Mouse (Mus musculus): Measurements from ENCODE around the gene Slc45a2. TPM values are rescaled to one million over a fixed set of nuclear protein-coding genes. Genes with fewer than 3 reads are reported as not detected.

Gene Slc45a2
- polyA plus RNA-seq, 1 experiment from 2014 or later, result not detected

DNA sequence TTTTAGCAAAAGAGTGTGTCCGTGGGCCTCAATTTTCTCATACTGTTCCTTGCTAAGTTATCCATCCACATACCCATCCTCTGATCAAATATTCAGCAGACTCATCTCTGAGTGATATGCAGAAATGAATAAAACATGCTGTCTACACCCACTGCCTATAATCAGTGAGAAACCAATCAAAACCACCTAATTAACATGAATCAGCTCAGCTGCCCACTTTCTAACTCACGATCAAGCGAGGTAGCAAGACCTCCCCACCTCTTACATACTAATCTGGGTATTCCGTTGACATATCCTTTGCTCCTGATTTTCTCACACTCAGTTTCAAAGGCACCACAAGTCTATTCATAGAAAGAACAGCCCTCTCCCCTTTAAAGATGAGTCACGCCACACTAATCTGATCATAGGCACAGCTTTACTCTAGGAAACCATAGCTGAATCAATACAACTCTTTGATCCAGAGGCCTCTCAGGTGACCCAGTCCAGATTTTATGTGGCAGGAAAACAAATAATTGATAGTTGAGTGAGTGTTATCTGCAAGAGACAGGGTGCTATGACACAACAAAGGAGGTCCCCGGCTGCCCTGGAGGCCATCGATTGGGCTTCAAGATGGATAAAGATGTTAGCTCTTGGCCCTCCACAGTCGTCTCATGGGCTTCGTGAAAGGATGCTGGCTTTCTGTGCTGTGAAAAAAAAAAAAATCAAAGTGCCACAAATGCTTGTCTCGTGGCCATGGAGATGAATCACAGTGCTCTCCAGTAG lies 53.3 kb downstream of the Slc45a2 start:
- ATAC-seq, result no peak
- H3K9me3 ChIP-seq (ENCODE audit: control insufficient read depth), result no peaks in the 10 kb centered on the region
- H3K4me2 ChIP-seq (replicated peaks; ENCODE audit: low read depth), result no peak overlapping the region
- no peak overlapping the region for H3K27ac ChIP-seq (ENCODE audit: low read depth, low read length)
- H3K4me3 ChIP-seq (ENCODE audit: low read depth, low read length), result no peak overlapping the region
- no peaks in the 10 kb centered on the region for H3K36me3 ChIP-seq (ENCODE audit: control insufficient read depth, insufficient read depth)
- H3K4me1 ChIP-seq (replicated peaks; ENCODE audit: control insufficient read depth, insufficient read depth, low read length), result no peaks in the 10 kb centered on the region
- H3K9ac ChIP-seq (ENCODE audit: low read depth, low read length), result no peak overlapping the region
- TF ChIP-seq CTCF (IDR thresholded peaks at IDR 0.05; ENCODE audit: low read depth), result no peak
- no peaks in the 10 kb centered on the region for H3K27me3 ChIP-seq (replicated peaks; ENCODE audit: control insufficient read depth, insufficient read depth, low read length)
- 57% methylated on average over 10 of the region's 10 CpGs for WGBS

DNA sequence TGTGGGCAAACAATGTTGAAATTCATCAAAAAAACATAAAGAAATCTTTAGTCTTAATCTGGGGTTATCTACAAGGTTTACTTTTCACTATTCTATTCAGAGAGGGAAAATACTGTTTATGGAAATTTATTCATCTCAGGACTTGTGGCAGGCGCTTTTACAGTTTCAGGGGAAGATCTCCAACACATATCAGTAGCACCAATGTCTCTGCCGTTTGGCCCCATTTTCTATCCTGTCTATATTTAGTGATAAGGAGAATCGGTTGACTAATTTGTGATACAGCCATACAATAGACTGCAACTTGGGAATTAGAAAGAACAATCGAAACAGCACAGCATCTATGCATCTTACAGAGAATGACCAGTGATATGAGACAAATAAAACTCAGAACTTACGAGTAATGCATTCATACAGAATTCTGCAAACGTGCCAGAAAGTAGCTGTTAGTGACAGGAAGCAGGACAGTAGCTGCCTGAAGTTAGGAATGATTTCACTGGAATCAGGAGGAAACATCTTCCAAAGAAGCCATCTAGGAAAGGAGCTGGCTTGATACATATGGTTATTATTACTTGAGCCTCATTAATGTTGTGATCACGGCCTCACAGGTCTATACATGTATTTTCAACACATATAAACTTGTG lies 54.0 kb downstream of the Slc45a2 start:
- Histone ChIP-seq H3K27me3 (replicated peaks; ENCODE audit: control insufficient read depth, insufficient read depth, low read length) (no peaks in the 10 kb centered on the region), H3K9ac (ENCODE audit: low read depth, low read length) (no peak overlapping the region), H3K27ac (ENCODE audit: low read depth, low read length) (no peak overlapping the region), H3K4me1 (replicated peaks; ENCODE audit: control insufficient read depth, insufficient read depth, low read length) (no peaks in the 10 kb centered on the region), H3K4me3 (ENCODE audit: low read depth, low read length) (no peak overlapping the region), H3K9me3 (ENCODE audit: control insufficient read depth) (no peaks in the 10 kb centered on the region), H3K36me3 (ENCODE audit: control insufficient read depth, insufficient read depth) (no peaks in the 10 kb centered on the region), H3K4me2 (replicated peaks; ENCODE audit: low read depth) (no peak overlapping the region)
- ATAC-seq, result no peak
- WGBS, result 64% methylated on average over 7 of the region's 7 CpGs
- no peak for TF ChIP-seq CTCF (IDR thresholded peaks at IDR 0.05; ENCODE audit: low read depth)

DNA sequence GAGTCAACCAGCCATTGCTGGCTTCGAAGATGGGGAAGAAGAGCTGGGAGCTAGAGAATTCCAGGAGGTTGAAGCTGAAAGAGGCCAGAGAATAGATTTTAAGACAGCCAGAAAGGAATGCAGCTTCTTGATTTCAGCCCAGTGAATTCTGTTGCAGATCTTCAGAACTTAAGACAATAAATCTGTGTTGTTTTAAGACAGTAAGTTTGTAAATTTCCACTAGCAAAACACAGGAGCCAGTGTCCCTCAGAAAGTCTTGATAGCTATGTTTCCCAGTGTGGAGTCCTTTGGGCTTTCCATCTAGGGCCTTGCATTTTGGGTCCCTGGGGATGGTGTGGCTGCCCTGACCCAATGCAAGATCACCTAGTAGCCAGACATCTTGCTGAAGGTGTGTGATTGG lies 62.4 kb downstream of the Slc45a2 start:
- Histone ChIP-seq H3K27ac (ENCODE audit: low read depth, low read length) (no peak overlapping the region), H3K9me3 (ENCODE audit: control insufficient read depth) (no peaks in the 10 kb centered on the region), H3K4me2 (replicated peaks; ENCODE audit: low read depth) (no peak overlapping the region), H3K9ac (ENCODE audit: low read depth, low read length) (no peak overlapping the region), H3K4me1 (replicated peaks; ENCODE audit: control insufficient read depth, insufficient read depth, low read length) (no peaks in the 10 kb centered on the region; the same call in 1 of the 2 replicates), H3K4me3 (ENCODE audit: low read depth, low read length) (no peak overlapping the region), H3K27me3 (replicated peaks; ENCODE audit: control insufficient read depth, insufficient read depth, low read length) (no peaks in the 10 kb centered on the region), H3K36me3 (ENCODE audit: control insufficient read depth, insufficient read depth) (no peaks in the 10 kb centered on the region)
- no peak for TF ChIP-seq CTCF (IDR thresholded peaks at IDR 0.05; ENCODE audit: low read depth)
- WGBS, result 89% methylated on average over 1 of the region's 1 CpGs
- no peak for ATAC-seq

DNA sequence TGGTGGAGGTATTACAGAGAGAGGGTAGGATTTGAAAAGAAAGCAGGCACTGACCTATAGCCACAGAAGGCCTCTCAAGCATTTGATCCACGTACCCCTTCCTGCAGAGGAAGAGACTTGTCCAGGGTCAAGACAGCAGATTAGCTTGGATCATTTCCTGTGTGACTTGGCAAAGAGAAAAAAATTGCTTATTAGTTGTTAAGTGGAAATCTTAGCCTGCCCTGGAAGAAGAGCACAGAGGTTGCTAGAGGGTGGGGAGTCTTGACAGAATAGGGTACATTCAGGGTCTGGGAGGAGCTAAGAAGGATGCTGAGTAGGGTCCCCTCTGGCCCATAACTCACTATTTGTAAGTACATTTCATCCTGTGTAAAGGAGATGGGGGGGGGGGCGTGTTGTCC lies 63.6 kb downstream of the Slc45a2 start:
- no peaks in the 10 kb centered on the region for H3K36me3 ChIP-seq (ENCODE audit: control insufficient read depth, insufficient read depth)
- ATAC-seq, result no peak; the same call in 1 of the 2 replicates
- no peaks in the 10 kb centered on the region for H3K9me3 ChIP-seq (ENCODE audit: control insufficient read depth)
- TF ChIP-seq CTCF (IDR thresholded peaks at IDR 0.05; ENCODE audit: low read depth), result no peak
- 23% methylated on average over 2 of the region's 2 CpGs for WGBS
- no peaks in the 10 kb centered on the region for H3K27me3 ChIP-seq (replicated peaks; ENCODE audit: control insufficient read depth, insufficient read depth, low read length)
- H3K4me2 ChIP-seq (replicated peaks; ENCODE audit: low read depth), result peak overlapping the region; percentile 63
- no peak overlapping the region for H3K9ac ChIP-seq (ENCODE audit: low read depth, low read length)
- H3K27ac ChIP-seq (ENCODE audit: low read depth, low read length), result 0 out of 2 replicates have a peak overlapping the region, but pooled peaks have one; percentile 62
- no peaks in the 10 kb centered on the region; the same call in 1 of the 2 replicates for H3K4me1 ChIP-seq (replicated peaks; ENCODE audit: control insufficient read depth, insufficient read depth, low read length)
- 0 out of 2 replicates have a peak overlapping the region, but pooled peaks have one; percentile 37 for H3K4me3 ChIP-seq (ENCODE audit: low read depth, low read length)

DNA sequence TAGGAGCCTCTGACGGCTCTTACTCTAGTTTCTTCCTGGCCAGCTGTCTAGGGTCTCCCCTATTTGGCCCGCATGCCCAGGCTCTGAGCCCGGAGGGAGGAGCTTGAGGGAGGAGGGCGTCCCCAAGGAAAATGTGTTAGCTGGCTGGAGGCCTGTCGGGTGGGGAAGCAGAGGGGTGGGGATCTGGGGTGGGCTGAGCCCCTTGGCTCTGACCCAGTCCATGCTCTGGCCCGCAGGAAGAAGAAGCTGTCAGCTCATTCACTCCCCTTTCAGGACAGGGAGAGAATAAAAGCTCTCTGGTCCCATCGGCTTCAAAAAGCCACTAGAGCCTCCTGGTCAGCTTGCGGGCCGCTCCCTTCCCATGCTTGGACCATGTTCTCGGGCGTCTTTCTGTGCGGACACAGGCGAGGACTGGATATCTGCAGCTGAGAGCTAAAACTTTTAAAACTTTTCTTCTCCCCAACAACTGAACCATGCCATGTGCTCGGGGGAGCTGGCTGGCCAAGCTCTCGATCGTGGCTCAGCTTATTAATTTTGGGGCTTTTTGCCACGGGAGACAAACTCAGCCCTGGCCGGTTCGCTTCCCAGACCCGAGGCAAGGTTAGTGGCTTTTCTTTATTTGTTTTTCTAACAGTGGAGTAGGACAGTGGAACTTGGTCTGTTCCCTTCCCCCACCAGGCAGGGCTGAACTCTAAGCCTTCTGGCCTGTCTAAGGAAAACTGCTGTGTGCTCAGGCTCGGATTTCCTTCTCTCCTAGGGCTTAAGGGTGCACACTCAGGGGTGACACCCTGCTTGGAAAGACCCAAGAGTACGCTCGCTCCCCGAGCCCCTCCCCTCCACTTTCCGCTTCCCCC lies 64.3 kb downstream of the Slc45a2 start, which contains the start of gene Adamts12:
Adamts12 (plus strand) TSS at position 233 of the 854 bp plus-strand sequence.
- WGBS, result 6% methylated on average over 24 of the region's 25 CpGs
- Histone ChIP-seq H3K4me2 (replicated peaks; ENCODE audit: low read depth) (peak within 1 kb of the TSS; percentile 63), H3K4me1 (replicated peaks; ENCODE audit: control insufficient read depth, insufficient read depth, low read length) (no peaks in the 10 kb centered on the region; the same call in 1 of the 2 replicates), H3K9me3 (ENCODE audit: control insufficient read depth) (no peaks in the 10 kb centered on the region), H3K4me3 (ENCODE audit: low read depth, low read length) (peak within 1 kb of the TSS; percentile 37), H3K9ac (ENCODE audit: low read depth, low read length) (peak within 1 kb of the TSS; percentile 28; the same call in 1 of the 2 replicates), H3K27ac (ENCODE audit: low read depth, low read length) (peak within 1 kb of the TSS; percentile 62), H3K36me3 (ENCODE audit: control insufficient read depth, insufficient read depth) (no peaks in the 10 kb centered on the region), H3K27me3 (replicated peaks; ENCODE audit: control insufficient read depth, insufficient read depth, low read length) (no peaks in the 10 kb centered on the region)
- no peak for TF ChIP-seq CTCF (IDR thresholded peaks at IDR 0.05; ENCODE audit: low read depth)
- ATAC-seq, result peak; percentile 51
